Mouse (Mus musculus) forebrain, embryonic 11.5 days (tissue): ENCODE results near the gene Gtf2h1. TPM values are rescaled to one million over a fixed set of nuclear protein-coding genes. Genes with fewer than 3 reads are reported as not detected.

Source experiments
- polyA plus RNA-seq: library from polyadenylated mRNA; unstranded; fragments of >200 nt; fragmentation: Nextera tagmentation; extraction: Ambion mirVana; gene quantifications from 2 replicates; pipeline ENCODE4 v1.2.1, GENCODE M21; 2014

The Gtf2h1 gene
- polyA plus RNA-seq, 1 experiment from 2014 or later, result 53.9 TPM

Other genes with a start within 250 kb of the Gtf2h1 start
- 17.6 and 18.7 TPM in 2 replicates for gene Sergef, start 156.3 kb upstream of the Gtf2h1 start, polyA plus RNA-seq
- 0.13 and 0.19 TPM in 2 replicates for gene Tph1, start 123.6 kb upstream of the Gtf2h1 start, polyA plus RNA-seq
- 45.3 and 47.0 TPM in 2 replicates for gene Saal1, start 85.4 kb upstream of the Gtf2h1 start, polyA plus RNA-seq
- not detected in 2 replicates for gene Saa3, start 80.4 kb upstream of the Gtf2h1 start, polyA plus RNA-seq
- not detected in 2 replicates for gene Saa4, start 63.5 kb upstream of the Gtf2h1 start, polyA plus RNA-seq
- not detected in 2 replicates for gene Saa1, start 53.1 kb upstream of the Gtf2h1 start, polyA plus RNA-seq
- not detected in 2 replicates for gene Saa2, start 44.3 kb upstream of the Gtf2h1 start, polyA plus RNA-seq
- 18.3 and 23.7 TPM in 2 replicates for gene Hps5, start within 50 bp of the Gtf2h1 start, polyA plus RNA-seq
- 2,020 and 2,118 TPM in 2 replicates for gene Ldha, start 45.4 kb downstream of the Gtf2h1 start, polyA plus RNA-seq
- gene Ldhc, start 65.1 kb downstream of the Gtf2h1 start, polyA plus RNA-seq, result 0.13 TPM in 1 of 2 replicates, not detected in the other
- gene Tsg101, start 123.9 kb downstream of the Gtf2h1 start, polyA plus RNA-seq, result 311 and 322 TPM in 2 replicates
- 13.9 and 14.3 TPM in 2 replicates for gene Uevld, start 162.4 kb downstream of the Gtf2h1 start, polyA plus RNA-seq
- gene Gm9999, start 187.5 kb downstream of the Gtf2h1 start, polyA plus RNA-seq, result not detected in 2 replicates
- gene Spty2d1, start 212.3 kb downstream of the Gtf2h1 start, polyA plus RNA-seq, result 12.7 and 14.0 TPM in 2 replicates